Mouse (Mus musculus) adrenal gland, postnatal 25 days (tissue): ENCODE measurements around the gene Adamts8. TPM values are rescaled to one million over a fixed set of nuclear protein-coding genes. Genes with fewer than 3 reads are reported as not detected.

Experiments used
- DNase-seq: peaks from one replicate; pipeline ENCODE4 v3.0.0; 2021; ENCODE audit warnings: mixed read lengths
- total RNA-seq: library from RNA; stranded (reverse); gene quantifications from 2 replicates; pipeline ENCODE4 v1.2.3, GENCODE M21; 2021

The Adamts8 gene
- total RNA-seq, 1 experiment from 2014 or later: 0.43 TPM

- no peak for DNase-seq
Observed at GRCm38 (mm10) chr9:30993106-30993505, 50.7 kb downstream of the Adamts8 start.

GRCm38 (mm10) chr9:30996590-30997562 is 54.5 kb downstream of the Adamts8 start:
- DNase-seq: no peak

GRCm38 (mm10) chr9:31000641-31001040 is 58.3 kb downstream of the Adamts8 start:
- no peak for DNase-seq

GRCm38 (mm10) chr9:31002528-31002927 is 60.2 kb downstream of the Adamts8 start:
- no peak for DNase-seq

- DNase-seq: no peak
Observed at GRCm38 (mm10) chr9:31009334-31009733, 67.0 kb downstream of the Adamts8 start.

- DNase-seq: no peak
Observed at GRCm38 (mm10) chr9:31010040-31010439, 67.7 kb downstream of the Adamts8 start.

GRCm38 (mm10) chr9:31010749-31011148 is 68.4 kb downstream of the Adamts8 start:
- DNase-seq: no peak

GRCm38 (mm10) chr9:31011533-31011932 is 69.2 kb downstream of the Adamts8 start:
- DNase-seq: no peak

GRCm38 (mm10) chr9:31012674-31013073 is 70.3 kb downstream of the Adamts8 start:
- DNase-seq: no peak

- no peak for DNase-seq
Observed at GRCm38 (mm10) chr9:31013415-31013814, 71.1 kb downstream of the Adamts8 start.

Other genes with a start within 250 kb of the Adamts8 start
- 4.6 and 5.7 TPM in 2 replicates for gene Adamts15, start 20.1 kb upstream of the Adamts8 start, total RNA-seq
- 58.4 and 58.6 TPM in 2 replicates for gene Zbtb44, start 88.1 kb downstream of the Adamts8 start, total RNA-seq
- gene St14, start 189.3 kb downstream of the Adamts8 start, total RNA-seq: 1.2 TPM in 2 replicates